Mouse (Mus musculus) intestine, embryonic 16.5 days (tissue): ENCODE measurements at regions not wholly inside any gene's neighbourhood (a gene's known extent, or its start where the extent isn't known, plus 50 kb on each side); places are given as distances from the start of the nearest gene placed in this dataset.

Source experiments
- ATAC-seq: fragments of 200-750 bp; cut with Nextera tagmentation; 2 replicates; pipeline ENCODE4 v1.8.0; 2017; ENCODE audit warnings: moderate TSS enrichment, moderate library complexity
- H3K27ac ChIP-seq: fragments of 300-500 bp; sonication (generic); 2 replicates; pipeline ENCODE4 v1.5.1; 2014; ENCODE audit warnings: mild to moderate bottlenecking, low read length
- H3K27me3 ChIP-seq: fragments of 300-500 bp; sonication (generic); replicated peaks from 2 replicates; pipeline ENCODE4 v1.6.1; 2014; ENCODE audit warnings: low read length, control low read depth, mixed read lengths; ENCODE audit not compliant: control insufficient read depth, insufficient read depth
- H3K36me3 ChIP-seq: fragments of 300-500 bp; sonication (generic); 2 replicates; pipeline ENCODE4 v1.6.1; 2014; ENCODE audit warnings: low read length, control low read depth; ENCODE audit not compliant: control insufficient read depth, insufficient read depth
- H3K4me1 ChIP-seq: fragments of 300-500 bp; sonication (generic); 2 replicates; pipeline ENCODE4 v1.6.1; 2014; ENCODE audit warnings: low read length, control low read depth, mixed read lengths; ENCODE audit not compliant: control insufficient read depth, insufficient read depth
- H3K4me2 ChIP-seq: fragments of 300-500 bp; sonication (generic); 2 replicates; pipeline ENCODE4 v1.6.1; 2014; ENCODE audit warnings: low read depth, low read length, control low read depth
- H3K4me3 ChIP-seq: fragments of 300-500 bp; sonication (generic); 2 replicates; pipeline ENCODE4 v1.5.1; 2014; ENCODE audit warnings: mild to moderate bottlenecking, low read length
- H3K9ac ChIP-seq: fragments of 300-500 bp; sonication (generic); 2 replicates; pipeline ENCODE4 v1.6.1; 2014; ENCODE audit warnings: low read depth, low read length
- H3K9me3 ChIP-seq: fragments of 300-500 bp; sonication (generic); 2 replicates; pipeline ENCODE4 v1.6.1; 2016; ENCODE audit warnings: low read length, control low read depth; ENCODE audit not compliant: control insufficient read depth
- WGBS: fragments of 180-500 bp; shearing (Covaris S2); extraction: QIAGEN DNeasy Blood & Tissue Kit; methylation state at CpG from one replicate; pipeline ENCODE4 v1.1.7; 2014; 5-methylcytosine and 5-hydroxymethylcytosine counted together

DNA sequence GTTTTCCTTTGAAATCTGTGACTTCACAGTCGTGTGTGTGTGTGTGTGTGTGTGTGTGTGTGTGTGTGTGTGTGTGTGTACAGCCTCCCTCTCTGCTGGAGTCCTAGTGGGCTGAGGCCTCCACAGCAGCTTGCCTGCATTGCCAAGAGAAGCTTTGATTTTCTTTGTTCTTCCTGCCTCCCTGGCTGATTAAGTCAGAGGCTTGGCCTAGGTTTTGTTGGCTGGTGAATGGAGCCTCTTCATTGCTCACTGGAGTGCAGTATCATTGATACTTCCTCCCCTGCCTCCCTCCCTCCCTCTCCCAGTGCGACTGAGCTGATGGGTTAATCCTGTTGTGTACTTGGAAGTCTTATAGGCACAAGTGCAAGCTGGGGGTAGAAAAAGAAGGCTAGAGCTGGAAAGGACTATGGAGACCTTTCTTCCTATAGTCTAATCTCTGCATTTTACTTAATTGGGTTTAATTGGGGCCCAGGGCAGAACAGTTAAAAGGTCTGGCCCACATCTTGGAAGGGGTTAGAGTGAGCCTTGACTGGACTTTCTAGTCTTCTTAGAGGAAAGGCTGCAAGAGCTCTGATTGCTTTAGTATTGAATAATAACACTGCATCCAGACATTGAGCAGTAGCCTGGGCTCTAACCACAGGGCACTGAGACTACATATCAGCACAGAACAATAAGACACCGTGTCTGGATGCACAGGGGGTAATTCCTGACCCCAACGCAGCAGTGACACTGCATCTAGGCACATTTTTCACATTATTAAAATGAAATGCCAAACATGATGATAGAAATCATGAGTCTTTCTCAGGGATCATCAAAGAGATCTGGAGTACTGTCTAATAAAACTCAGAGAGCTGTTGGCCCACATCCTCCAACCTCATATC, 62.9 kb upstream of the Nepro start:
- H3K9me3 ChIP-seq = no peaks in the 10 kb centered on the region
- H3K27ac ChIP-seq = no peak overlapping the region
- 56% methylated on average over 4 of the region's 4 CpGs for WGBS

DNA sequence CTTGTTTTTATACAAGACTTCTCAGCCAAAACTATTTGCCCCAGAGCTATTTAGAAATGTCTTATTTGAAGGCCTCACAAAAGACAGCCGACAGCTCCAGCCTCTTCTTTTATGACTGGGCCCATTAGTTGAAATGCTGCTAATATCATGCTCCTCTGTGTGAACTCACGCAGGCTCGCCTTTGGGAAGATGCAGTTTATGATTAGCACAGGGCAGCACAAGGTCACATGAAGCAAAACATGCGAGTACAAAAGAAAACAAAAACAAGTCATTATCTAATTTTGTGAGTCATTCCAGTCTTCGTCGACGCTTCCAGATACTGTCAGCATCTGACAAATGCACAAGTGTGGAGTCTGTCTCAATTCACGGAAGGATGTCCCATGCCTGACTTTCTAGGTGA, 65.8 kb upstream of the Nepro start:
- no peaks in the 10 kb centered on the region for H3K9me3 ChIP-seq
- H3K4me2 ChIP-seq = no peak overlapping the region
- H3K27ac ChIP-seq = no peak overlapping the region
- no peaks in the 10 kb centered on the region for H3K27me3 ChIP-seq
- no peaks in the 10 kb centered on the region for H3K36me3 ChIP-seq
- no peaks in the 10 kb centered on the region for H3K4me1 ChIP-seq
- ATAC-seq = no peak
- H3K9ac ChIP-seq = no peak overlapping the region
- 61% methylated on average over 8 of the region's 8 CpGs for WGBS
- H3K4me3 ChIP-seq = no peak overlapping the region

More for the DNA sequence above, 62.9 kb upstream of the Nepro start:
- Histone ChIP-seq H3K4me2 (no peak overlapping the region), H3K9ac (no peak overlapping the region), H3K27me3 (no peaks in the 10 kb centered on the region), H3K4me1 (peaks cover 8% of the 10 kb centered on the region), H3K36me3 (no peaks in the 10 kb centered on the region), H3K4me3 (no peak overlapping the region)
- no peak for ATAC-seq

DNA sequence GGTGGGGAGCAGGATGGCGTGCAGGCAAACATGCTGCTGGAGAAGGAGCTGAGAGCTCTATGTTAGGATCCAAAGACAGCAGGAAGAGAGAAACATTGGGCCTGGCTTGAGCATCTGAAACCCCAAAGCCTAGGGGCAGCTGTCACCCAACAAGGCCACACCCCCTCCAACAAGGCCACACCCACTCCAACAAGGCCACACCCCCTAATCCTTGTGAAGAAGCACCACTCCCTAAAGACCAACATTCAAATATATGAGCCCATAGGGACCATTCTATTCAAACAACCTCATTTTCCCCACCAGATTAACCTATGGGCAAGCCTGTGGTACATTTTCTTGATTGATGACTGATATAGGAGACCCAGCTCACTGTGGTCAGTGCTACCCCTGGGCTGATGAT, 67.9 kb upstream of the Nepro start:
- no peak for ATAC-seq
- 100% methylated on average over 1 of the region's 1 CpGs for WGBS
- no peak overlapping the region for H3K4me3 ChIP-seq

GRCm38 (mm10) chr16:44655306-44655705, 68.8 kb upstream of the Nepro start:
- ATAC-seq = no peak
- 75% methylated on average over 3 of the region's 3 CpGs for WGBS
- H3K9ac ChIP-seq = no peak overlapping the region
- H3K9me3 ChIP-seq = no peaks in the 10 kb centered on the region
- no peaks in the 10 kb centered on the region for H3K27me3 ChIP-seq
- H3K4me3 ChIP-seq = no peak overlapping the region
- no peaks in the 10 kb centered on the region for H3K36me3 ChIP-seq
- no peak overlapping the region for H3K27ac ChIP-seq
- no peak overlapping the region for H3K4me2 ChIP-seq
- no peaks in the 10 kb centered on the region for H3K4me1 ChIP-seq

More for the DNA sequence above, 67.9 kb upstream of the Nepro start:
- Histone ChIP-seq H3K4me1 (no peaks in the 10 kb centered on the region), H3K9me3 (no peaks in the 10 kb centered on the region), H3K27me3 (no peaks in the 10 kb centered on the region), H3K36me3 (no peaks in the 10 kb centered on the region), H3K27ac (no peak overlapping the region), H3K9ac (no peak overlapping the region), H3K4me2 (no peak overlapping the region)

- 42% methylated on average over 2 of the region's 2 CpGs for WGBS
- Histone ChIP-seq H3K9me3 (no peaks in the 10 kb centered on the region), H3K27ac (0 out of 2 replicates have a peak overlapping the region, but pooled peaks have one; percentile 26), H3K9ac (no peak overlapping the region), H3K27me3 (no peaks in the 10 kb centered on the region), H3K4me1 (peaks cover 7% of the 10 kb centered on the region; the same call in 1 of the 2 replicates), H3K36me3 (no peaks in the 10 kb centered on the region), H3K4me2 (no peak overlapping the region), H3K4me3 (no peak overlapping the region)
- ATAC-seq = peak; percentile 48; the same call in 1 of the 2 replicates
These were observed 75.4 kb upstream of the Nepro start for GRCm38 (mm10) chr16:44648547-44649223.

DNA sequence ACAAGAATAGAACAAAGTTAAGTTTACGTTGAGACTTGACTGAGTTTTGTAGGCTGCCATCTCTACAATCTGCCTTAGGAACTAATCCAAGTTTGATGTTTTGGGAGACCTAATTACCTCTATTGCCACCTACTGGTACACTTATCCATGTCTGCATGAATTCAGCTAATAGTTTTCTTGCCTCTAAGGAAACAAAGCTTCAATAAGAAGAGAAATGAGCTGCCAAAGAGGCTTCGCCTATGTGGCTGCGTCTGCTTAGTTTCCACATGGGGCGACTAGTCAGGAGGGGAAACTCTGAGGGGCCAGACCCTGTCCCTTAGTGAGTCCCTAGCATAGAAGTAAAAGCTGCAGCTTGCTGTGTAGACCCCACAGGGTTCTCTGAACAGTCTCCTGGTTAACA, 80.1 kb upstream of the Nepro start:
- 18% methylated on average over 4 of the region's 4 CpGs for WGBS
- H3K27ac ChIP-seq = no peak overlapping the region

DNA sequence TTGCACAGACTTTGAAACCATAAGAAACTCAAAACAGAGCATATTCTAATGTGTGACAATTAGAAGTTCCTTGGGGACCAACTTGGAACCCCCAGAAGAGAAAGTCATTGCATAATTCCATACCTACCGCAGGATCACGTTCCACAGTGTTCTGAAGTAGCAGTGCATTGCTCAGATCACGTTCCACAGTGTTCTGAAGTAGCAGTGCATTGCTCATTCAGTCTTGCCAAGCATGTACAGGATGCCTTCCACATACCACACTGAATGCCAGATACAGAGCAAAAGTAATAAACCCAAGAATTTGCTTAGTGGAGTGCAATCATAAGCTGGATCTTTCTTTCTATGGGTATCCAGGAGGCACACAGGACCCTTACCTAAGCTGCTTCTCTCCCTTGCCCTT, 78.4 kb upstream of the Boc start:
- Histone ChIP-seq H3K4me2 (no peak overlapping the region), H3K4me3 (no peak overlapping the region), H3K4me1 (peaks cover 3% of the 10 kb centered on the region; the same call in 1 of the 2 replicates), H3K27me3 (no peaks in the 10 kb centered on the region), H3K9me3 (no peaks in the 10 kb centered on the region), H3K27ac (no peak overlapping the region), H3K9ac (no peak overlapping the region), H3K36me3 (no peaks in the 10 kb centered on the region)
- no peak for ATAC-seq
- WGBS = 76% methylated on average over 3 of the region's 3 CpGs

More for the DNA sequence above, 80.1 kb upstream of the Nepro start:
- no peak for ATAC-seq
- Histone ChIP-seq H3K36me3 (no peaks in the 10 kb centered on the region), H3K9me3 (no peaks in the 10 kb centered on the region), H3K4me3 (no peak overlapping the region), H3K4me2 (no peak overlapping the region), H3K27me3 (no peaks in the 10 kb centered on the region), H3K4me1 (peaks cover 6% of the 10 kb centered on the region; the same call in 1 of the 2 replicates), H3K9ac (0 out of 2 replicates have a peak overlapping the region, but pooled peaks have one; percentile 24)

DNA sequence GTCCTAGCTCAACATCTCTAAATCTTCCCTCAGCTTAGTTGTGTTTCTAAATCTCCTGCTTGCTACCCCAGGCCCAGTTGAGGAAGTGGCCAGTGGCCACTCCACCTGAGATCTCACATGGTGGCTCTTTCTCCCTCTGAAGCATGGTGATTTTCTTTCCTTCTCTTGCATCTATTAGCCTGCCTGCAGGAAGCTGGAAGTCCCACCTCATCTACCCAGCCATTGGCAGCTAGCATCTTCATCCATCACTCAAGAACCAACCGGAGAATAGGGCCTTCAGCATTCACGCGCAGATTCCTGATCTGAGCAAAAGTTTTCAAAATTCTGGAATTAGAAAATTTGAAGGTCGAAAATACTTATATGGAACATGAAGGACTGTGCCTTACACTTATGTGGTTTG, 75.8 kb upstream of the Boc start:
- peaks cover 12% of the 10 kb centered on the region; the same call in 1 of the 2 replicates for H3K4me1 ChIP-seq
- H3K4me3 ChIP-seq = no peak overlapping the region
- H3K27me3 ChIP-seq = no peaks in the 10 kb centered on the region
- H3K9me3 ChIP-seq = no peaks in the 10 kb centered on the region
- H3K36me3 ChIP-seq = no peaks in the 10 kb centered on the region
- WGBS = 94% methylated on average over 4 of the region's 4 CpGs
- no peak for ATAC-seq
- no peak overlapping the region for H3K4me2 ChIP-seq
- no peak overlapping the region for H3K27ac ChIP-seq
- H3K9ac ChIP-seq = no peak overlapping the region

DNA sequence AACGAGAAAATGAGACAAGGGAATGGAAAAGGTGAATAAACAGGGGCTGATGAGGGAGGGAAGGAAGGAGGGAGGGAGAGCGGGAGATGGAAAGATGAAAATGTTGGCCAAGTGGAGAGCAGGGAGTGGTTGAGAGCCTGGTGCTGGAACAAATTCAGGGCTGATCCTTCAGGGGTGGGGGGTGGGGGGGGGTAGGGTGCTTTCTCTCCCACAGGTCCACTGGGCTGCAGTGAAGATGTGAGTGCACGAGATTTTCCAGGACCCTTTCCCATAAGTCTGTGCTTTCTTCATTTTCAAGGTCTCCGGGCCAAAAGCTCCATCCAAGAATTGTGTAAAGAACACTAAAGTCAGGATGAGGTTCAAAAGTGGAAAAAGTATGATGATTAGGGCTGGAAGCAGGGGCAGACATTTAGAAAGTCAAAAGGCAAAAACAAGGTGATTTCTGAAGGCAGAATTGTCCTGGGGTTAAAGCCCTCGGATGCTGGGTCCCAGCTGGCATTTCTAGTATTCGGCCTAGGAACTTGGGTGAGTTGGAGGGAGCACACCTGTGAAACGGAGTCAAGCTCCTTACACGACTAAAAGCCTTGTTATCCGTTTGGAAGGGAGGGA, 74.5 kb upstream of the Boc start:
- Histone ChIP-seq H3K4me2 (no peak overlapping the region), H3K36me3 (no peaks in the 10 kb centered on the region), H3K27ac (peak overlapping the region; percentile 85), H3K9ac (no peak overlapping the region), H3K4me1 (peaks cover 12% of the 10 kb centered on the region; the same call in 1 of the 2 replicates), H3K4me3 (no peak overlapping the region), H3K9me3 (no peaks in the 10 kb centered on the region), H3K27me3 (no peaks in the 10 kb centered on the region)
- 44% methylated on average over 9 of the region's 9 CpGs for WGBS
- ATAC-seq = peak; percentile 59
